Mouse (Mus musculus) lung, embryonic 16.5 days (tissue): ENCODE results near the gene Cmip. TPM values are rescaled to one million over a fixed set of nuclear protein-coding genes. Genes with fewer than 3 reads are reported as not detected.

ENCODE experiments used
- ATAC-seq: fragments of 200-750 bp; cut with Nextera tagmentation; 2 replicates; pipeline ENCODE4 v1.8.0; 2017; ENCODE audit warnings: low read depth, mild to moderate bottlenecking, moderate library complexity
- H3K27ac ChIP-seq: fragments of 300-500 bp; sonication (generic); 2 replicates; pipeline ENCODE4 v1.5.1; 2014; ENCODE audit warnings: mild to moderate bottlenecking, control low read depth, low read length
- H3K27me3 ChIP-seq: fragments of 300-500 bp; sonication (generic); 2 replicates; pipeline ENCODE4 v1.6.1; 2014; ENCODE audit warnings: low read depth, low read length, mixed read lengths; ENCODE audit not compliant: control insufficient read depth, insufficient read depth
- H3K36me3 ChIP-seq: fragments of 300-500 bp; sonication (generic); 2 replicates; pipeline ENCODE4 v1.6.1; 2014; ENCODE audit warnings: low read length; ENCODE audit not compliant: control insufficient read depth, insufficient read depth
- H3K4me1 ChIP-seq: fragments of 300-500 bp; sonication (generic); replicated peaks from 2 replicates; pipeline ENCODE4 v1.6.1; 2014; ENCODE audit warnings: low read length, mixed read lengths; ENCODE audit not compliant: control insufficient read depth, insufficient read depth
- H3K4me2 ChIP-seq: fragments of 300-500 bp; sonication (generic); 2 replicates; pipeline ENCODE4 v1.6.1; 2014; ENCODE audit warnings: low read depth, low read length, control low read depth
- H3K4me3 ChIP-seq: fragments of 300-500 bp; sonication (generic); 2 replicates; pipeline ENCODE4 v1.5.1; 2014; ENCODE audit warnings: mild to moderate bottlenecking, low read length, control low read depth
- H3K9ac ChIP-seq: fragments of 300-500 bp; sonication (generic); 2 replicates; pipeline ENCODE4 v1.6.1; 2014; ENCODE audit warnings: low read length, control low read depth
- H3K9me3 ChIP-seq: fragments of 300-500 bp; sonication (generic); 2 replicates; pipeline ENCODE4 v1.6.1; 2016; ENCODE audit warnings: low read length; ENCODE audit not compliant: control insufficient read depth
- WGBS: fragments of 180-500 bp; shearing (Covaris S2); extraction: QIAGEN DNeasy Blood & Tissue Kit; methylation state at CpG from one replicate; pipeline ENCODE4 v1.1.7; 2014; 5-methylcytosine and 5-hydroxymethylcytosine counted together
- polyA plus RNA-seq: library from polyadenylated mRNA; unstranded; fragments of >200 nt; fragmentation: Nextera tagmentation; extraction: Ambion mirVana; gene quantifications from 2 replicates; pipeline ENCODE4 v1.2.1, GENCODE M21; 2015

Cmip gene
- polyA plus RNA-seq, 1 experiment from 2014 or later: 11.3 TPM

DNA sequence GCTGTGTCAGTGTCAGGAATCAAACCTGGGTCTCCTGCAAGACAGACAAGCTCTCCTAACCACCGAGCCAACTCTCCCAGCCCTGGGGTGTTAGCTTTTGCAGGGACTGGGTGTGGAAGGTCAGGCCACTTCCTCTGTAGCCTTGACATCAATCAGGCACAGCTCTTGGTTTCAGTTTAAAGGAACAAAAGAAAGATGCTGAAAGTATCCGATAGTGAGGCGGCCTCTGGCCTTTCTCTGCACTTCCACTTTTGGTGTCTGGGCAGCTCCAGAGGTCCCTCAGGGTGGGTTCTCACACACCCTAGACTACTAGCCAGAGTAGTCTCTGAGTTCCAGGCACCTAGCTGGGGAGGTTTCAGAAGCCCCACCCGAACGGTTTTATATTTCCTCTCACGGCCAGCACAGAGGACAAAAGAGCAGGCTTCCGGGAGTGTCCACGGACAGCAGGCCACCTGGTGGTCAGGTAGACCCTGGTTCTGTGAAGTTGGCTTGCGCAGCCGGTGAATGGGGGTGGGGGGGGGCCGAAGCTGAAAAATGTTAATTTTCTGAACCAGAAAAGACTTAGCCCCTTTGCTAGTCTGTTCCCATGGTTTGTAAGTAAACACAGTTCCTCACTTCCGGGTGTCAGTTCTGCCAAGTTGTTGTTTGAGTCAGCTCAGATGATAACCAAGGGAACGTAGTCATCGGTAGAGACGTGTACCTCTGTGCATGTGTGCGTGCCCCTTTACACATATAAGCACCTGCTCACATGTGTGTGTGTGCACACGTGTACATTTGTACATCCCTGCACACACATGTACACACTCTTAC lies 25.5 kb downstream of the Cmip start:
- peak overlapping the region; percentile 38; the same call in 1 of the 2 replicates for H3K9ac ChIP-seq
- peak overlapping the region; percentile 23 for H3K4me2 ChIP-seq

DNA sequence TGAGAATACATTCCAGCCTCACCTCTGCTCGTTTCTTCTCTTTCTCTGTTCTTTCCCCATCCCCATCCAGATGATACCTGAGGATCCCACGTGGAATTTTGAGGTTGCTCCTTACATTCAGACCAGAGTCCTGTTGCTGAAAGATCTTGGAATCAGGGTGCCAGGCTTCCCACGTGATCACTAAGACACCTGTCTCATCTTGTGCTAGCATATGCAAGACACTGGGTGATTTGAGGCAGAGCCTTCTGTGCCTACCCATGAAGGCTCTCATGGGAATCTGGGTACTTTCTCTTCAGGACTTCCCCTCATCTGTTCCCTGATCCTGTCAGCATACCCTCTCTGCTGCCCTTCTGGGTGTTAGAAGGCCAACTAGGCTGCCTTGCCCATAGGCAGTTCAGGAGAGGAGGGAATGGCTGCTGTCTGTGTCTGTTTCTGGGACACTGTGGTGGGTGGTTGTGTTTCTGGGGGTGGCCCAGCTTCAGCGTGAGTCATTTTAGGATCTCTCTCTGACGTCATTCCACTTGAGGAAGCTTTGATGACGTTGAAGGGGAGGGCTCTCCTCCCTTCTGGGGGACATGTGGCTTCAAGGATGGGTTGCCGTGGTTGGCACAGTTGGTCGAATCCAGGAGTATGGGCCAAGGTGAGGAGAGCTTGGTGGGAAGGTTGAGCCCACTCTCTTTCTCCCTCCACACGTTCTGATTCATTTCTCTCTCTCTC lies 28.1 kb downstream of the Cmip start:
- Histone ChIP-seq H3K27ac (no peak overlapping the region), H3K9me3 (no peaks in the 10 kb centered on the region), H3K36me3 (peaks cover 11% of the 10 kb centered on the region), H3K4me3 (no peak overlapping the region), H3K27me3 (no peaks in the 10 kb centered on the region), H3K4me2 (no peak overlapping the region), H3K4me1 (peaks cover 33% of the 10 kb centered on the region), H3K9ac (no peak overlapping the region)
- WGBS: 76% methylated on average over 9 of the region's 9 CpGs
- ATAC-seq: no peak

More for the DNA sequence above, 25.5 kb downstream of the Cmip start:
- 35% methylated on average over 17 of the region's 17 CpGs for WGBS
- Histone ChIP-seq H3K4me3 (peak overlapping the region; percentile 9; the same call in 1 of the 2 replicates), H3K4me1 (peaks cover 23% of the 10 kb centered on the region), H3K27ac (peak overlapping the region; percentile 58), H3K27me3 (no peaks in the 10 kb centered on the region), H3K9me3 (no peaks in the 10 kb centered on the region), H3K36me3 (peaks cover 11% of the 10 kb centered on the region)
- 0 out of 2 replicates have a peak, but pooled peaks have one; percentile 12 for ATAC-seq

DNA sequence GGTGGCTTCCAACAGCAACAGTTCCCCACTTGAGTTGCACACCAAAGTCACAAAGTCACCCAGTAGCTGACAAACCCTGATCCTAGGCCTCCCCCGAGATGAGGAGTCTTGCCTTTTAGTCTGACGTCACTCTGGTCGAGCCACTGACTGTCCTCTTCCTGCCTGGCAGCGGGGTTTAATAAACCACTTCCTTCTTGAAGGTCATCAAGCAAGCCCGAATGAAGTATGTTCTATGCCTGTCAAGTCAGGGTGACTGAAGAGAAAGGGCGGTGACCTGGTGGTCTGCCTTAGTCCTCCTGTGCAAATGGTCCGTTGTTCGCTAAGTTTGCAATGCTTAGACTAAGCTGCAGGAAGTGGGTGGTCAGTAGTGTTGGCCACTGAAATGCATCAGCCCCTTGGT lies 31.1 kb downstream of the Cmip start:
- no peak for ATAC-seq
- Histone ChIP-seq H3K9me3 (no peaks in the 10 kb centered on the region), H3K4me2 (no peak overlapping the region), H3K9ac (no peak overlapping the region), H3K4me3 (no peak overlapping the region), H3K27me3 (no peaks in the 10 kb centered on the region), H3K27ac (no peak overlapping the region), H3K36me3 (peaks cover 11% of the 10 kb centered on the region), H3K4me1 (peaks cover 16% of the 10 kb centered on the region)
- WGBS: 52% methylated on average over 8 of the region's 8 CpGs

DNA sequence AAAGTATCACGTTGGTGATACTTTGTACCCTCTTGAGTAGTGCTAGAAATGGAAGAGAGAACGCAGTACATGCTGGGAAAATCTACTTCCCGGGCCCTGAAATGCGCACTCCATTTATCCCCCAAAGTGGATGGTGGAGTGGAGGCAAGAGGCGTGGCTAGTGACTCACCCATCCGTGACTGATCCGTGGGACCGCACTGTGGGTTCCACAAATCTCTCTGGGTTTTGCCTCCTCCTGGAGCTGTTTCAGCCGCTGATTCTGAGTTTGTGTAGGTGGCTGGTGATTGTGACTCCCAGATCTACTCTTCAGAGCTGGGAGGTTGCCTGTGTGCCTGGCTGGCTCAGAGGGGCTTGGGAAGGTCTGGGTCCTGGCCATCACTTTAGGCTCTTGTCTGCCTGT lies 32.2 kb downstream of the Cmip start:
- WGBS: 78% methylated on average over 9 of the region's 9 CpGs
- ATAC-seq: no peak
- Histone ChIP-seq H3K4me1 (peaks cover 21% of the 10 kb centered on the region), H3K9ac (no peak overlapping the region), H3K27ac (no peak overlapping the region), H3K4me3 (no peak overlapping the region), H3K27me3 (no peaks in the 10 kb centered on the region), H3K36me3 (peaks cover 11% of the 10 kb centered on the region), H3K9me3 (no peaks in the 10 kb centered on the region), H3K4me2 (no peak overlapping the region)

DNA sequence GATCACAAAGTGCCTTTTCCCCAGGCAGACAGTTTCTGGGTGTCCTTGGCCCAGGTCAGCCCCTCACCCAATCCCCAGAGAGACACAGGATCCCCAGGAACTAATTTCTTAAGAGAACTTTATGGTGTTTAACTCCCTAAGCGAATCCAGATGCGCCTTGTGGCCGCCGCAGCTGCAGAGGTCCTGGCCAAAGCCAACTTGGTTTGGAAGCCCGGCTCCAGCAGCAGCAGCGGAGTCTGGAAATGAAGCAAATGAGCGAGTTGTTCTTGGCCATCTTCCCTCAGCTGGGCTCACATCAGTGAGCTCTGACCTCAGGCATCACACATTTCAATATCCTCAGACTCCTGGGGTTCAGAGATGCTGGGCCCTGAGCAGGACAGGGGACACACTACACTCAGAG lies 33.6 kb downstream of the Cmip start:
- WGBS: 83% methylated on average over 7 of the region's 7 CpGs
- ATAC-seq: no peak

DNA sequence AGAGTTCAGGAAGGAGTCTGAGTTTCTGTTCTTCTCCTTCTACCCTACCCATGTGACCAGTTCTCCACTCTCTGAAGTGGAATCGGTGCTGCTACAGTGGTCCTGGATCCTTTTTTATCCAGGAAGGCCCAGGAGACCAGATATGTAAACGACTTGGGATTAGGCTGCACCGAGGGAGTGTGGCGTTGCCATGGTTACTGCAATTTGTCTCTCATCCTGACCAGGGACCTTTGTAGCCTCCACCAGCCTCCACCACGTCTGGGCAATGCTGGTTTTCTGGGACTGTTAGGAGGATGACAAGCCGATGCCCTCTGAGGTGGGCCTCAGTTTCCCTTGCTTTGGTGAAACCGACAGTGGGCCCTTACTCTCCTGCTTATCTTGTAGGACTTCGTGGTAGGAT lies 35.4 kb downstream of the Cmip start:
- H3K36me3 ChIP-seq: no peaks in the 10 kb centered on the region
- H3K9me3 ChIP-seq: no peaks in the 10 kb centered on the region
- no peak for ATAC-seq
- no peak overlapping the region for H3K4me2 ChIP-seq
- no peaks in the 10 kb centered on the region for H3K27me3 ChIP-seq
- no peak overlapping the region for H3K27ac ChIP-seq
- H3K4me3 ChIP-seq: no peak overlapping the region
- H3K9ac ChIP-seq: no peak overlapping the region
- WGBS: 41% methylated on average over 8 of the region's 8 CpGs
- peaks cover 26% of the 10 kb centered on the region for H3K4me1 ChIP-seq

More for the DNA sequence above, 33.6 kb downstream of the Cmip start:
- Histone ChIP-seq H3K9ac (no peak overlapping the region), H3K4me2 (no peak overlapping the region), H3K27ac (no peak overlapping the region), H3K36me3 (peaks cover 6% of the 10 kb centered on the region), H3K9me3 (no peaks in the 10 kb centered on the region), H3K4me1 (peaks cover 26% of the 10 kb centered on the region), H3K27me3 (no peaks in the 10 kb centered on the region), H3K4me3 (no peak overlapping the region)

DNA sequence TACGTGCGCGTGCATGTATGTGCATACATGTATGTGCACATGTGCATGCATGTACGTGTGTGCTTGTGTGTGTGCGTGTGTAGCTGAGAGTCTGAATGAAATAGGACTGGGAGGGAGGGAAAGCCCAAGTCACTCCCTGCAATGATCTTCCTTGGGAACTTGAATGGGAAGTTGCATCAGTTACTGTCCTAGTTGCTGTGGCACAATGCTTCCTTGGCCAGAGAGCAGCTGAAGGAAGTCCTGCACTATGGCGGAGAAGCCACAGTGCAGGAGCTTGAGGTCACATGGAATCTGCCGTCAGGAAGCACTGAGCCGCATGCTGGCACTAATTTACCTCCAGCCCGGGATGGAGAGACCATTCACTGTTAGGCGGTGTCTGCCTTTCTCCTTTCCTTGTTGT lies 37.9 kb downstream of the Cmip start:
- 88% methylated on average over 10 of the region's 10 CpGs for WGBS
- no peaks in the 10 kb centered on the region for H3K27me3 ChIP-seq
- H3K4me2 ChIP-seq: no peak overlapping the region
- H3K9me3 ChIP-seq: no peaks in the 10 kb centered on the region
- H3K4me3 ChIP-seq: no peak overlapping the region
- no peak overlapping the region for H3K27ac ChIP-seq
- ATAC-seq: no peak
- peaks cover 37% of the 10 kb centered on the region for H3K4me1 ChIP-seq
- no peak overlapping the region for H3K9ac ChIP-seq
- no peaks in the 10 kb centered on the region for H3K36me3 ChIP-seq

DNA sequence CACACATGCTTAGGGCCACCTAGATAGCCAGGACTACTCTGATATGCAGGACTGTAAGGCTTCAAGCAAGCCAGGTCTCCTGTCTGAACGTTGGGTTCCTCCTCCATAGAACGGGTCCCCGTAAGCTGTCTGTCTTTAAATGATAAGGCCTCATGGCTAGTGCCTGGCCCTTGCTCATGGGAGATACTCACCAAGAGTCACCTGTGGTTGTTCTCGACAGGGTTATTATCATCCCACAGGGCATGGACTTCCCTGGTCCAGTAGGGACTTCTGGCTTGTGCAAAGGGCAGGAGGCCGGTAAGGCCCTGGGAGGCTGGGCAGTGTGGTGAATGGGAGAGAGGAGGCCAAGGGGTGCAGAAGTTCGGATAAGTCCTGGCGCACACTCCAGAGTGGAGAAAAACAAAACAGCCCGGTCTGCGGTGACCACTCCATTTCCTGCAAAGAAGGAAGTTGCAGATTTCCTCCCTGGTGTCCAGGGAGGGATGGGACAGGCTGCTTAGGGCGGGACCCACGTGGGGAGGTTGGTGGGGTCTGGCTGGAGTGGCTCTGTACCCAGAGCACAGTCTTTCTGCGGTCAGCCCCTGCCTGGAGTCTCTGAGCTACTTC lies 41.2 kb downstream of the Cmip start:
- peak overlapping the region; percentile 71 for H3K27ac ChIP-seq
- H3K27me3 ChIP-seq: no peaks in the 10 kb centered on the region
- H3K9me3 ChIP-seq: no peaks in the 10 kb centered on the region
- H3K4me3 ChIP-seq: no peak overlapping the region
- WGBS: 57% methylated on average over 12 of the region's 12 CpGs
- no peak overlapping the region for H3K4me2 ChIP-seq
- H3K36me3 ChIP-seq: no peaks in the 10 kb centered on the region
- H3K9ac ChIP-seq: no peak overlapping the region; the same call in 1 of the 2 replicates
- H3K4me1 ChIP-seq: peaks cover 40% of the 10 kb centered on the region
- ATAC-seq: peak; percentile 67

DNA sequence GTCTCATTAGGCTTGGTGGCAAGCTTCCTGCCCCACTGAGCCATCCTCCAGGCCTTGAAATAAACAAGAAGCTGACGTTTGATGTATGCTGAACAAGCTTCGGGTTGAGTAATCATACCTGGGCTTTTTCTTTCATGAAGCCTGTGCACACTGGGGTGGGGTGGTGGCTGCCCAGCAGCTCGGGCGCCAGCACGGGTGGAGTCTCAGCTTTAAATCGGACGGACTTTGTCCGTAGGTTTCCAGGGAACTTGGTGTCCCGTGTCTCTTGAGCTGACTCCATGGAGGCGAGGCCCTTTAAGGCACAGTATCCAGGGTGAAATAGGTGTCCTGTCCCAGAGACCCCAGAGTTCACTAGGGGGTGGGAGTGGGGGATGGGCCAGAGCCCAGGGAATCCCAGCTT lies 42.3 kb downstream of the Cmip start:
- no peak for ATAC-seq
- Histone ChIP-seq H3K36me3 (no peaks in the 10 kb centered on the region), H3K9ac (no peak overlapping the region), H3K27ac (no peak overlapping the region), H3K9me3 (no peaks in the 10 kb centered on the region), H3K4me2 (no peak overlapping the region), H3K4me3 (no peak overlapping the region), H3K4me1 (peaks cover 43% of the 10 kb centered on the region), H3K27me3 (no peaks in the 10 kb centered on the region)
- WGBS: 56% methylated on average over 10 of the region's 10 CpGs
